Mouse (Mus musculus): ENCODE measurements around the gene Nt5c2. TPM values are rescaled to one million over a fixed set of nuclear protein-coding genes. Genes with fewer than 3 reads are reported as not detected.

The Nt5c2 gene
- total RNA-seq, 1 experiment from 2014 or later = 138 TPM

- ATAC-seq (replicated peaks in 1 of 2; ENCODE audit: insufficient read depth in 1 of 2, low FRiP score in 2 of 2, low TSS enrichment in 1 of 2, low read depth in 1 of 2, poor library complexity in 2 of 2, severe bottlenecking in 2 of 2) = peak; percentile 75 to 85
Measured at GRCm38 (mm10) chr19:46961652-46962051, 53.3 kb downstream of the Nt5c2 start.

- ATAC-seq (replicated peaks in 1 of 2; ENCODE audit: insufficient read depth in 1 of 2, low FRiP score in 2 of 2, low TSS enrichment in 1 of 2, low read depth in 1 of 2, poor library complexity in 2 of 2, severe bottlenecking in 2 of 2) = no peak; a peak in 1 of 4 replicates
Measured at GRCm38 (mm10) chr19:46961047-46961651, 53.8 kb downstream of the Nt5c2 start.

- no peak for ATAC-seq (replicated peaks in 1 of 2; ENCODE audit: insufficient read depth in 1 of 2, low FRiP score in 2 of 2, low TSS enrichment in 1 of 2, low read depth in 1 of 2, poor library complexity in 2 of 2, severe bottlenecking in 2 of 2)
Measured at GRCm38 (mm10) chr19:46960101-46961046, 54.6 kb downstream of the Nt5c2 start.

GRCm38 (mm10) chr19:46959536-46959935, 55.4 kb downstream of the Nt5c2 start:
- no peak for ATAC-seq (replicated peaks in 1 of 2; ENCODE audit: insufficient read depth in 1 of 2, low FRiP score in 2 of 2, low TSS enrichment in 1 of 2, low read depth in 1 of 2, poor library complexity in 2 of 2, severe bottlenecking in 2 of 2)

- no peak for ATAC-seq (replicated peaks in 1 of 2; ENCODE audit: insufficient read depth in 1 of 2, low FRiP score in 2 of 2, low TSS enrichment in 1 of 2, low read depth in 1 of 2, poor library complexity in 2 of 2, severe bottlenecking in 2 of 2)
Measured at GRCm38 (mm10) chr19:46958566-46958965, 56.4 kb downstream of the Nt5c2 start.

GRCm38 (mm10) chr19:46957971-46958370, 57.0 kb downstream of the Nt5c2 start:
- ATAC-seq (replicated peaks in 1 of 2; ENCODE audit: insufficient read depth in 1 of 2, low FRiP score in 2 of 2, low TSS enrichment in 1 of 2, low read depth in 1 of 2, poor library complexity in 2 of 2, severe bottlenecking in 2 of 2) = no peak

GRCm38 (mm10) chr19:46957001-46957400, 58.0 kb downstream of the Nt5c2 start:
- no peak for ATAC-seq (replicated peaks in 1 of 2; ENCODE audit: insufficient read depth in 1 of 2, low FRiP score in 2 of 2, low TSS enrichment in 1 of 2, low read depth in 1 of 2, poor library complexity in 2 of 2, severe bottlenecking in 2 of 2)

GRCm38 (mm10) chr19:46956410-46956809, 58.5 kb downstream of the Nt5c2 start:
- ATAC-seq (replicated peaks in 1 of 2; ENCODE audit: insufficient read depth in 1 of 2, low FRiP score in 2 of 2, low TSS enrichment in 1 of 2, low read depth in 1 of 2, poor library complexity in 2 of 2, severe bottlenecking in 2 of 2) = no peak

- no peak for ATAC-seq (replicated peaks in 1 of 2; ENCODE audit: insufficient read depth in 1 of 2, low FRiP score in 2 of 2, low TSS enrichment in 1 of 2, low read depth in 1 of 2, poor library complexity in 2 of 2, severe bottlenecking in 2 of 2)
Measured at GRCm38 (mm10) chr19:46955630-46956029, 59.3 kb downstream of the Nt5c2 start.

GRCm38 (mm10) chr19:46953536-46953935, 61.4 kb downstream of the Nt5c2 start:
- no peak for ATAC-seq (replicated peaks in 1 of 2; ENCODE audit: insufficient read depth in 1 of 2, low FRiP score in 2 of 2, low TSS enrichment in 1 of 2, low read depth in 1 of 2, poor library complexity in 2 of 2, severe bottlenecking in 2 of 2)

GRCm38 (mm10) chr19:46952986-46953385, 62.0 kb downstream of the Nt5c2 start:
- no peak for ATAC-seq (replicated peaks in 1 of 2; ENCODE audit: insufficient read depth in 1 of 2, low FRiP score in 2 of 2, low TSS enrichment in 1 of 2, low read depth in 1 of 2, poor library complexity in 2 of 2, severe bottlenecking in 2 of 2)

- ATAC-seq (replicated peaks in 1 of 2; ENCODE audit: insufficient read depth in 1 of 2, low FRiP score in 2 of 2, low TSS enrichment in 1 of 2, low read depth in 1 of 2, poor library complexity in 2 of 2, severe bottlenecking in 2 of 2) = no peak
Measured at GRCm38 (mm10) chr19:46944341-46944740, 70.6 kb downstream of the Nt5c2 start.

GRCm38 (mm10) chr19:46937173-46937572, 77.8 kb downstream of the Nt5c2 start:
- no peak for ATAC-seq (replicated peaks in 1 of 2; ENCODE audit: insufficient read depth in 1 of 2, low FRiP score in 2 of 2, low TSS enrichment in 1 of 2, low read depth in 1 of 2, poor library complexity in 2 of 2, severe bottlenecking in 2 of 2)

- peak; percentile 92 to 97 for ATAC-seq (replicated peaks in 1 of 2; ENCODE audit: insufficient read depth in 1 of 2, low FRiP score in 2 of 2, low TSS enrichment in 1 of 2, low read depth in 1 of 2, poor library complexity in 2 of 2, severe bottlenecking in 2 of 2)
Measured at GRCm38 (mm10) chr19:46934025-46934424, 80.9 kb downstream of the Nt5c2 start.

GRCm38 (mm10) chr19:46932608-46933007, 82.3 kb downstream of the Nt5c2 start:
- ATAC-seq (replicated peaks in 1 of 2; ENCODE audit: insufficient read depth in 1 of 2, low FRiP score in 2 of 2, low TSS enrichment in 1 of 2, low read depth in 1 of 2, poor library complexity in 2 of 2, severe bottlenecking in 2 of 2) = no peak

- no peak for ATAC-seq (replicated peaks in 1 of 2; ENCODE audit: insufficient read depth in 1 of 2, low FRiP score in 2 of 2, low TSS enrichment in 1 of 2, low read depth in 1 of 2, poor library complexity in 2 of 2, severe bottlenecking in 2 of 2)
Measured at GRCm38 (mm10) chr19:46930026-46930425, 84.9 kb downstream of the Nt5c2 start.

- no peak for ATAC-seq (replicated peaks in 1 of 2; ENCODE audit: insufficient read depth in 1 of 2, low FRiP score in 2 of 2, low TSS enrichment in 1 of 2, low read depth in 1 of 2, poor library complexity in 2 of 2, severe bottlenecking in 2 of 2)
Measured at GRCm38 (mm10) chr19:46929044-46929587, 85.8 kb downstream of the Nt5c2 start.

GRCm38 (mm10) chr19:46928136-46928535, 86.8 kb downstream of the Nt5c2 start:
- no peak for ATAC-seq (replicated peaks in 1 of 2; ENCODE audit: insufficient read depth in 1 of 2, low FRiP score in 2 of 2, low TSS enrichment in 1 of 2, low read depth in 1 of 2, poor library complexity in 2 of 2, severe bottlenecking in 2 of 2)

Data from hematopoietic stem cell, adult 5-6 weeks (primary cell).